Mouse (Mus musculus) erythroblast, embryonic 14.5 days (primary cell): ENCODE measurements around the gene Rnf185.

Experiments used
- GATA1 ChIP-seq: IDR thresholded peaks from 2 replicates; pipeline ENCODE4 v1.6.1; 2012; ENCODE audit warnings: low read length, inconsistent platforms, mixed read lengths
- TAL1 ChIP-seq: IDR thresholded peaks from 3 replicates; pipeline ENCODE4 v1.6.1; 2012; ENCODE audit warnings: low read length, inconsistent platforms, mixed read lengths

- TF ChIP-seq GATA1 = no peak
- no peak for TF ChIP-seq TAL1
Observed at GRCm38 (mm10) chr11:3474480-3475115, 22.4 kb upstream of the Rnf185 start.
